Mouse (Mus musculus) mouse embryonic stem cell (cell line): Measurements from ENCODE around the gene Atmin.

Experiments used
- in situ Hi-C, 2 experiments: fragments of 300-500 bp; cut with MboI; formaldehyde crosslinking; loops; 1 replicate in 1 of 2; 3 replicates in 1 of 2; pipeline ENCODE4 v1.14.3; 2019 to 2020; ENCODE audit warnings: low sequenced_read_pairs in 2 of 2, low pct_unique_long_range_greater_than_20kb in 1 of 2, mixed read lengths in 1 of 2; ENCODE audit not compliant: unreplicated experiment in 1 of 2

The Atmin gene

DNA sequence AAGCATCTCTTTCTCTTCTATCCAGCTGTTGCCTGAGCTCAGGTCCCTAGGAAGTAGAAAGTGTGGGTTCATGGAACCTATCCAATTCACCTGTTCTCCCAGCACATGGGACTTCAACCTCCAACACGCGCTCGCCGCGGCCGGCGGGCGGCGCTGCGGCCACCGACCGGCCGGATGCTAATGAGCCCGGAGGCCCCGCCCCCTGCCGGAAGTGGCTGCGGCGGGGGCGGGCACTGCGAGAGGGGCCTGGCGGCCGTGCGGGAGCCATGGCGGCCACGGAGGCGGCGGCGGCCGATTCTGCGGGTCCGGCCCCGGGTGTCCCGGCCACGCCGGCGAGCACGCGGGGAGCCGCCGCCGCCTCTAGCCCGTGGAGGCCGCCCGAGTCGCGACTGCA lies at the start of gene Atmin:
TSS of gene Atmin (plus strand) at position 233 of the 394 bp plus-strand sequence.
- in situ Hi-C loops, result loop anchor here in 1 of 2 experiments (5.0 kb wide), 1 partner anchor 34 kb away; the partner anchor contains the start of gene 1700030J22Rik

DNA sequence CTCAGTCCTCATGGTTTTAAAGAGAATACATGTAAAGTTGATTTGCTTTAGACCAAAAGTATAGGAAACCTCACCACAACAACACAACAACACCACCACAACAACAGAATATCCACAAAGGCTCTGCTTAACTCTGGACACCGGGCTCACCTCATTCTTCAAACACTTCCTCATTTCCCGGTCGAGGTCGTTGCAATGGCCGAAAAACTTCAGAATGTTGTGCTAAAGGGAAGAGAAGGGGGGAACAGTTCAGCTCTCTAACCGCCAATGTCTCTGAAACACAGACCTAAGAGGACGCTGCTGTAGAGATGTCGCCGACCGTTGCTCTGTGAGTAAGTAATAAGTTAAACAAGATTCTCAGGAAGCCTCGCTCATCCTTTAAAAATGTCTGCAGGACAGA lies 49.3 kb upstream of the Atmin start:
- in situ Hi-C loops, result no loop called here

GRCm38 (mm10) chr8:116895521-116895920 lies 47.7 kb upstream of the Atmin start:
- in situ Hi-C loops, result no loop called here

GRCm38 (mm10) chr8:116904736-116905135 lies 38.5 kb upstream of the Atmin start:
- in situ Hi-C loops, result no loop called here

DNA sequence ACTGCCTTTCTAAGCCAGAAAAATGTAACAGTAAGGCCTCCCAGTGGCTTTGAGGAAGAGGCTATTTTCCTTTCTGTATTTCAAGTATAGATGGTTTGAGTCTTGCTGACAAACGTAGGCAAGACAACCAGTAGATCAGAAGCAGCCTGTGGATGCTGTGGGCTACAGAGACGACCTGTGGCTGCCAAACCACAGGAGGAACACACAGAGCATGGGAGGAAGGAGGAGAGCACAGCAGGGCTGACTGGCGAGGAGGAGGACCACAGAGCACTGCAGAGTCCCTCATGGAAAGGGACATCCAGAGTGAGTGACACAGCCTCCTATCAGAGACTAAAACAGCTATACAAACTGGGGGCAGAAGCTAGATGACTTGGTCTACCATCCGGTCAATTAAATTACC lies 37.9 kb upstream of the Atmin start:
- in situ Hi-C loops, result no loop called here

- in situ Hi-C loops, result no loop called here
These were observed 37.4 kb upstream of the Atmin start for GRCm38 (mm10) chr8:116905836-116906235.

DNA sequence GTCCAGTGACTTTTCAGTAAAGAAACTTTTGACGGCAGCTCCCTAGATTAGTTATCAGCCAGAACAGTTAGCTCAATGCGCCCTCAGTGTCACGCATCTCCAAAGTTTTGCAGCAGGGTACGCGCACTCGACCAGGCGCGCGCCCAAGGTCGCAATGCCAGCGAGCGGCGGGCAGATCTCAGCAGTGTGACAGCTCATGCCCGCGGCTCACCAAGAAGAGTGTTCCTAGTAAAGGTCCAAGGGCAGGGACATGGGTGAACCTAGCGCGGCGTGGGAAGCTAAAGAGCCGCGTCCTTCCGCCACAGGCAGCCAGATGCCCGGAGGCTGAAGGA lies 22.2 kb upstream of the Atmin start:
- in situ Hi-C loops, result loop anchor here in 1 of 2 experiments (5.0 kb wide), 1 partner anchor 44 kb away; no protein-coding TSS in a partner anchor

- in situ Hi-C loops, result loop anchor here in 1 of 2 experiments (5.0 kb wide), 1 partner anchor 44 kb away; no protein-coding TSS in a partner anchor
These were observed 21.7 kb upstream of the Atmin start, which contains the start of the genes Cmc2 and Cenpn for GRCm38 (mm10) chr8:116921337-116922059. Gene Cmc2 (minus strand): TSS chr8:116921455. Gene Cenpn (plus strand): TSS chr8:116921730.

GRCm38 (mm10) chr8:116922060-116922757 lies 21.0 kb upstream of the Atmin start:
- in situ Hi-C loops, result loop anchor here in 1 of 2 experiments (5.0 kb wide), 1 partner anchor 45 kb away; no protein-coding TSS in a partner anchor

DNA sequence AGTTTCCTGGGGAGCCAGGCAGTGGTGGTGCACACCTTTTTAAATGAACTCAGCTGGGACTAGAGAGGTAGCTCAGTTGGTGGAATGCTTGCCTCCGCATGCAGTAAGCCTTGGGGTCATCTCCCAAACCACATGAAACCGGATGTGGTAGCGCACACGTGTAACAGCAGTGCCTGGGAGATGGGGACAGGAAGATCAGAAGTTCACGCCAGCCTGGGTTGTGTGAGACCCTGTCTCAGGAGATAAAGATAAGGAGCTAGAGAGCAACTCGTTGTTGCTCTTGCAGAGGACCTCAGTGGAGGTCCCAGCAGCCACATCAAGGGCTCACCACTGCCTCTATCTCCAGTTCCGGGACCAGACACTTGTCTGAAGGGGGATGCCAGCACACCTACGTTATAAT lies 19.7 kb upstream of the Atmin start:
- in situ Hi-C loops, result loop anchor here in 1 of 2 experiments (5.0 kb wide), 1 partner anchor 46 kb away; no protein-coding TSS in a partner anchor

GRCm38 (mm10) chr8:116927880-116928279 lies 15.3 kb upstream of the Atmin start:
- in situ Hi-C loops, result no loop called here

DNA sequence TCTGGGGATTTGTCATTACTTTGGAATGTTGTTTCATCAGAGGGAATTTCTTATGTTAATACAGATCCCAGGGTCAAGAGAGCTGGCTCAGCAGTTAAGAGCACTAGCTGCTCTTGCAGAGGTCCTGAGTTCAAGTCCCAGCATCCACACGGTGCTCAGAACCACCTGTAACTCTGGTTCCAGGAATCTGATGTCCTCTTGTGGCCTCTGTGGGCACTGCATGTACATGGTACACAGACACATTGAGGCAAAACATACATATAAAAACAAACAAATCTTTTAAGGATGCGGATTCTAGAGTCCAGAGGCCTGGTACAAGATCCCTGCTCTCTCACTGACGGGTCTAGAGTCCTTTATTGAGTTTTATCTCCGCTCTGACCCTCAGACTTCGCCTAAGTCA lies 14.6 kb upstream of the Atmin start:
- in situ Hi-C loops, result no loop called here

- in situ Hi-C loops, result no loop called here
These were observed 8.2 kb upstream of the Atmin start for GRCm38 (mm10) chr8:116934976-116935375.

DNA sequence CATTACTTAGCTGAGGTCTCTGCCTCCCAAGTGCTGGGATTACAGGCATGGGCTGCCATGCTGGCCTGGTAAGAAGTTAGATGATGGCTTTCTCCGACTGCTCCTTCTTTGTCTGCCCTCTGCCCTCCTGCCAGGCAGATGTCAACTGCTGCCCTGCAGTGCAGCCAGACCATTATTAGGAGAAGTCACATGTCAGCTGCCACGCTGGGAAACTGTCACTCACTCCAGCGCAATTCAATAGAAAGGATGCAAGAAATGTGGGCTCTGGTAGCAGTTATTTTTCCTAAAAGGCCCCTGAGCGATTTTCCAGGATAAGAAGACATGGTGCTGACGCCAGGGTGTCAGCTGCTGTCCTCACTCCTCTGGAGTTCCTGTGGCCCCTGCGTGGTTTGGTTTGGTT lies 7.7 kb upstream of the Atmin start:
- in situ Hi-C loops, result no loop called here

- in situ Hi-C loops, result loop anchor here in 1 of 2 experiments (5.0 kb wide), 1 partner anchor 35 kb away; the partner anchor contains the start of gene 1700030J22Rik
These were observed 722 bp upstream of the Atmin start for GRCm38 (mm10) chr8:116942284-116943058.

GRCm38 (mm10) chr8:116943555-116944384 lies 577 bp downstream of the Atmin start:
- in situ Hi-C loops, result loop anchor here in 1 of 2 experiments (5.0 kb wide), 1 partner anchor 34 kb away; the partner anchor contains the start of gene 1700030J22Rik

DNA sequence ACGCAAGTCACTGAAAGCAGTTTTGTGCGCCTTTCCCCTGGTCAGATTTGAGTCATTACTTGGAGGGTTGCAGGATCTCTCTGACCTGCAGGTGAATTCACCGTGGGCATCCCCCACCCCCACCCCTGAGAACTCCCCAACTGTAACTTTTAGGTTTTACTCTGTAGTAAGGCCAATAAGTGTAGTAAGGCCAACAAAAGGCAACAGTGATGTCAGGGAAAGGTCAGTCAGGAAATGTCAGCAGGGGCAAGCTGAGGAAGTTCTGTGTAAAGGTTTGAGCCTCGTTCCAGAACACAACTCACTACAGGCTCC lies 1.1 kb downstream of the Atmin start:
- in situ Hi-C loops, result loop anchor here in 1 of 2 experiments (5.0 kb wide), 1 partner anchor 33 kb away; the partner anchor contains the start of gene 1700030J22Rik
